Mouse (Mus musculus): Measurements from ENCODE around the gene Obsl1. TPM values are rescaled to one million over a fixed set of nuclear protein-coding genes. Genes with fewer than 3 reads are reported as not detected.

The Obsl1 gene
- polyA plus RNA-seq, 1 experiment from 2014 or later = 42.6 TPM

DNA sequence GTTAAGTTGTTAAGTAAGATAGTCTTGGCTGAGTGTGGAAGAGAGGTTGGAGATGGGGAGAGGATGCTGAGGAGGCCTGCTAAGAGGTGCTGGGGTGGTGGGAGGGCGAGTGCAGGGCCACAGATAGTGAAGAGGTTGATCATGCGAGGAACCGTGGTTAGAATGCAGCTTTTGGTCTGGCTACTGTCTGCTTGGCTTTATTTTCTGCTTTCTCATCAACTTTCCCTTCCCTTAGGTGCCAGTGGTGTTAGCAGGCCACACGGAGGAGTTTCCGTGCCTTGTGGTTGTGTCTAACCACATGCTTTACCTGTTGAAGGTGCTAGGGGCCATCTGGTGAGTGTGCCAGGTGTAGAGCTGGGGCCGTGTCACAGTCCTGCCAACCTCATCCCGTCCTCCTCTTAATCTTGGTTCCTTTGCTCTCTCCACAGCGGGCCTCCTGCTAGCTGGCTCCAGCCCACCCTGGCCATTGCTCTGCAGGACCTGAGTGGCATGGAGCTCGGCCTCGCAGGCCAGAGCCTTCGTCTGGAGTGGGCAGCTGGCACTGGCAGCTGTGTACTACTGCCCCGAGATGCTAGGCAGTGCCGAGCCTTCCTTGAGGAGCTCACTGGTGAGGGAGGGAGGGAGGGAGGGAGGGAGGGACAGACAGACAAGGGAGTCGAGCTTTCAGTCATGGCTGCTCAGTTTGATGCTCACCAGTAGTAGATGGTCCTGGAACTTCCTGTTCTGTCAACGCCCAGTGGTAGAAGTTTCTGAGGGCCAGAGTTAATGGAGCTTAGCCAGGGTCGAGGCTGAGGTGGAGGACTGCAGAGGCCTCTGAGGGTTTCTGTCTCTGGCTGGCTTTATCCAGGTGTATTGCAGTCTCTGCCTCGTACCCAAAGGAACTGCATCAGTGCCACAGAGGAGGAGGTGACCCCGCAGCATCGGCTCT lies 27.3 kb upstream of the Obsl1 start:
- H3K27ac ChIP-seq = no peak overlapping the region
- ATAC-seq (replicated peaks; ENCODE audit: low FRiP score, low read depth) (0 out of 2 replicates have a peak, but pooled peaks have one; percentile 22), DNase-seq (ENCODE audit: low spot score) (peak; percentile 24)
- WGBS = 65% methylated on average over 19 of the region's 19 CpGs
- H3K4me2 ChIP-seq (ENCODE audit: low read length) = no peak overlapping the region
- H3K27me3 ChIP-seq (ENCODE audit: insufficient read depth, low read length) = no peaks in the 10 kb centered on the region
- H3K9ac ChIP-seq (ENCODE audit: low read depth, low read length) = no peak overlapping the region
- no peaks in the 10 kb centered on the region for H3K4me1 ChIP-seq (replicated peaks; ENCODE audit: insufficient read depth, low read length)
- H3K9me3 ChIP-seq (replicated peaks; ENCODE audit: low read length) = no peaks in the 10 kb centered on the region
- no peak for TF ChIP-seq CTCF (IDR thresholded peaks at IDR 0.05; ENCODE audit: low read depth)
- no peak overlapping the region for H3K4me3 ChIP-seq (replicated peaks; ENCODE audit: low read depth, low read length)
- H3K36me3 ChIP-seq (ENCODE audit: insufficient read depth, low read length) = peaks cover 39% of the 10 kb centered on the region; the same call in 1 of the 2 replicates

DNA sequence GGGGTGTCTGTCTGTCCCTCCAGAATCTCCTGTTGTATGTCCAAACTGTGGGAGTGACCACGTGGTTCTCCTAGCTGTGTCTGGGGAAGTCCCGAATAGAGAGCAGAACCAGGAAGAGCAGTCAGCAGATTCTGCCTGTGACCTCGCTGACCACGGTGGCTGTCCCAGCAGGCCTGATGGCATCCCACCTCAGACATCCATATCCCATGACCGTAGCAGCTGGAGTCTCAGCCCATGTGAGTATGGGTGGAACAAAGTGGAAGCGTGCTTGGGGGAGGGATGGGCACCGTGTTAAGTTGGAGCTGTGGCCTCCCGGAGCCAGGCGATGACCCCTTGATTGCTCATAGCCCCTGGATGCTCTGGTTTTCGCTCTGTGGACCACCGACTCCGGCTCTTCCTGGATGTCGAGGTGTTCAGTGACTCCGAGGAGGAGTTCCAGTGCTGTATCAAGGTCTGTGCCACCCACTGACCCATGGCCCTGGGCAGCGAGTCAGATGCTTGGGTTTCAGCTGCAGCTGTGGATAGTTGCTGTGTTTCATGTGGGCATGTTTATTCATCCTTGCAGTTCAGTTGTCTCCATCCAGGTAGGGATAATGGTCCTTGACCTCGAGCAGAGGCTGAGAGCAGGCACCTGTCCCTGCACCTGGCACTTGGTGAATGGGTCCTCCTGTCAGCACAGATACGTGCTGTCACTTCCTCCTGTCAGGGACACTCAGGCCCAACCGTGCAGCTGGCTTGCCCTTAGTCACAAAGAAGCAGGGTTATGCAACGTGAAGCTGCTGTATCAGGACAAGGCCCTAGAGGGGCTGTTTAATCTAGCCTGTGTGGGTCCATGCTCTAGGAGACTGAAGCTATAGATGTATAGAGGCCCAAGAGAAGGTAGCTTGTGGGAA lies 26.3 kb upstream of the Obsl1 start:
- Histone ChIP-seq H3K4me2 (ENCODE audit: low read length) (no peak overlapping the region), H3K27me3 (ENCODE audit: insufficient read depth, low read length) (no peaks in the 10 kb centered on the region), H3K36me3 (ENCODE audit: insufficient read depth, low read length) (peaks cover 43% of the 10 kb centered on the region; the same call in 1 of the 2 replicates), H3K27ac (no peak overlapping the region), H3K9ac (ENCODE audit: low read depth, low read length) (no peak overlapping the region), H3K9me3 (replicated peaks; ENCODE audit: low read length) (no peaks in the 10 kb centered on the region), H3K4me3 (replicated peaks; ENCODE audit: low read depth, low read length) (no peak overlapping the region), H3K4me1 (replicated peaks; ENCODE audit: insufficient read depth, low read length) (no peaks in the 10 kb centered on the region)
- 61% methylated on average over 19 of the region's 19 CpGs for WGBS
- ATAC-seq (replicated peaks; ENCODE audit: low FRiP score, low read depth) (peak; percentile 54; the same call in 1 of the 2 replicates), DNase-seq (ENCODE audit: low spot score) (peak; percentile 46)
- TF ChIP-seq CTCF (IDR thresholded peaks at IDR 0.05; ENCODE audit: low read depth) = no peak

DNA sequence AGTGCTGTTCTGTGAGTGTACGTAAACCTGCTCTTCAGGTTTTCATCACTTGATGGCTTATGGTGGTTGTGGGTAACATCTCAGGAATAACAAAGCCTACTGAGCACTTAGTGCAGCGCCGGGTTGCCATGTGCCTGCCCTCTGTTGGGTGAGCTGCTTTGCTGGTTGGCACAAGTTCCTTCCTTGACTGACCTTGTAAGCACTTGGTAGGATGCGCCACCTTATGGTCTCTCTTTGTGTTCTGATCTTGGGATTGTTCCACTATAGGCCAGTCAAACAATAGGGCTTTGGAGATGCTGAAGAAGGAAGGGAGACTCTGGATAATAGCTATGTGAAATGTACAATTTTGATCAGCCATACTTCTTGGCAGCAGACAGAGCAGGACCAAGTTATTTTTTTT lies 24.3 kb upstream of the Obsl1 start:
- 86% methylated on average over 4 of the region's 4 CpGs for WGBS
- ATAC-seq (replicated peaks; ENCODE audit: low FRiP score, low read depth) (no peak), DNase-seq (ENCODE audit: low spot score) (no peak)
- no peaks in the 10 kb centered on the region for H3K9me3 ChIP-seq (replicated peaks; ENCODE audit: low read length)
- TF ChIP-seq CTCF (IDR thresholded peaks at IDR 0.05; ENCODE audit: low read depth) = peak; percentile 48
- H3K9ac ChIP-seq (ENCODE audit: low read depth, low read length) = no peak overlapping the region
- H3K36me3 ChIP-seq (ENCODE audit: insufficient read depth, low read length) = peaks cover 45% of the 10 kb centered on the region
- no peak overlapping the region for H3K27ac ChIP-seq
- no peak overlapping the region for H3K4me2 ChIP-seq (ENCODE audit: low read length)
- H3K4me1 ChIP-seq (replicated peaks; ENCODE audit: insufficient read depth, low read length) = no peaks in the 10 kb centered on the region
- H3K4me3 ChIP-seq (replicated peaks; ENCODE audit: low read depth, low read length) = no peak overlapping the region
- H3K27me3 ChIP-seq (ENCODE audit: insufficient read depth, low read length) = no peaks in the 10 kb centered on the region

DNA sequence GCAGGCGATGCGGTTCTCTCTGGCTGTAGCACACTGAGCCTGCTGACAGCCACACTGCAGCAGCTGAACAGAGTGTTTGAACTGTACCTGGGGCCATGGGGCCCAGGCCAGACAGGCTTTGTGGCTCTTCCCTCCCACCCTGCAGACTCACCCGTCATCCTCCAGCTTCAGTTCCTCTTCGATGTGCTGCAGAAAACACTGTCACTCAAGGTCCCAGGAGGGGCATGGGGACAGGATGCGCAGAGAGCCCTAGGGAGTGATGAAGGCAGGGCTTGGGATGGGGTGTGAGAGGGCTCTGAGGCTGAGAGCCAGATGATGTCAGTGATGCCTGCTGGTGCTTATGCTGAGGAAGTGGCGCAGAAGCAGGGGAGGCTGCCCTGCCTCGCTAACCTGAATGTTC lies 18.4 kb upstream of the Obsl1 start:
- H3K9ac ChIP-seq (ENCODE audit: low read depth, low read length) = no peak overlapping the region
- H3K9me3 ChIP-seq (replicated peaks; ENCODE audit: low read length) = no peaks in the 10 kb centered on the region
- no peaks in the 10 kb centered on the region for H3K27me3 ChIP-seq (ENCODE audit: insufficient read depth, low read length)
- H3K27ac ChIP-seq = no peak overlapping the region
- DNase-seq (ENCODE audit: low spot score) = no peak
- TF ChIP-seq CTCF (IDR thresholded peaks at IDR 0.05; ENCODE audit: low read depth) = no peak
- ATAC-seq (replicated peaks; ENCODE audit: low FRiP score, low read depth) = no peak
- H3K4me2 ChIP-seq (ENCODE audit: low read length) = no peak overlapping the region
- H3K36me3 ChIP-seq (ENCODE audit: insufficient read depth, low read length) = peaks cover 17% of the 10 kb centered on the region; the same call in 1 of the 2 replicates
- no peak overlapping the region for H3K4me3 ChIP-seq (replicated peaks; ENCODE audit: low read depth, low read length)
- WGBS = 93% methylated on average over 7 of the region's 7 CpGs
- no peaks in the 10 kb centered on the region for H3K4me1 ChIP-seq (replicated peaks; ENCODE audit: insufficient read depth, low read length)

DNA sequence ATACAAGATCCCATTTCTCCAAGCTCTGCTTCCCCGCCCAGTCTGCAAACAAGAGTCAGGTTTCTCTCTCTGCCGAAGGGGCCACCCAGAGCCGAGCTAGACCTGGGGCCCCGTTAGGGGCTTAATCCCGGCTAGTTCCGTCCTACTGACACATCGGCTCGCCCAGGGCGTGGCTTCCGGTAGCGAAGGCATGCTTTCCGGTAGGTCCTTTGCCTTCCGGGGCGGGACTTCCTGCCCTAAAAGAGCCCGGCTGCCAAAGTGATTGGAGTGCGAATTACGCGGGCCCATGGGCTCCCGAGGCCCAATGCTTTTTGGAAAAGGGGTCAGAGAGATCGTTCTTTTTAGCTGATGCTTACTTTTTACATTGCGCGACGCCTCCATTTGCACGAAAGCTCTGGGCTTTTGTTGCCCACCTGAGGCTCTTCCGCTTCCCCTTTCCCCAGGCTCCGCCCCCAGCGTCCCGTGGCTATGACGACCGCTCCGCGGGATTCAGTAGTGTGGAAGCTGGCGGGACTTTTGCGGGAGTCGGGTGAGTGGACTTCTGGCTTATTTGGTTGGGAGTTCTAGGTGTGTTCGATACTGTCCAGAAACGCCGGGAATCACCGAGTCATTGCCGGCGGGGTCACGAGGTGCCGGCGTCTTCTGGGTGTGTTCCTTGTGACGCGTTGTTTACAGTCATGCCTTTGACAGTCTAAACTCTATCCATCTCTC lies 15.2 kb upstream of the Obsl1 start, which contains the start of gene Stk11ip:
TSS of gene Stk11ip (plus strand) at position 209 of the 711 bp plus-strand sequence.
- Histone ChIP-seq H3K27me3 (ENCODE audit: insufficient read depth, low read length) (no peaks in the 10 kb centered on the region), H3K9ac (ENCODE audit: low read depth, low read length) (peak within 1 kb of the TSS; percentile 59), H3K27ac (peak within 1 kb of the TSS; percentile 87), H3K4me3 (replicated peaks; ENCODE audit: low read depth, low read length) (peak within 1 kb of the TSS; percentile 64), H3K9me3 (replicated peaks; ENCODE audit: low read length) (no peaks in the 10 kb centered on the region), H3K4me1 (replicated peaks; ENCODE audit: insufficient read depth, low read length) (no peaks in the 10 kb centered on the region), H3K36me3 (ENCODE audit: insufficient read depth, low read length) (peaks cover 5% of the 10 kb centered on the region; the same call in 1 of the 2 replicates), H3K4me2 (ENCODE audit: low read length) (peak within 1 kb of the TSS; percentile 74)
- no peak for TF ChIP-seq CTCF (IDR thresholded peaks at IDR 0.05; ENCODE audit: low read depth)
- DNase-seq (ENCODE audit: low spot score) = peak; percentile 98
- ATAC-seq (replicated peaks; ENCODE audit: low FRiP score, low read depth) = peak; percentile 96
- WGBS = under 1% methylated on average over 46 of the region's 46 CpGs

Data from kidney, postnatal 0 days (tissue).